Mouse (Mus musculus) lung, postnatal 4 days (tissue): ENCODE results near the gene Rnf216.
A peak's percentile ranks its signal among the peaks of the same experiment; 100 is the strongest.

Source experiments
- DNase-seq, 2 experiments: peaks; one replicate each; pipeline ENCODE4 v3.0.0; 2021

Rnf216 gene

GRCm38 (mm10) chr5:143095256-143095655, 17.5 kb downstream of the Rnf216 start:
- no peak for DNase-seq

- DNase-seq = no peak
Measured at GRCm38 (mm10) chr5:143092891-143093290, 19.9 kb downstream of the Rnf216 start.

- peak; percentile 26 to 47 for DNase-seq
Measured at GRCm38 (mm10) chr5:143084898-143085297, 27.9 kb downstream of the Rnf216 start.

GRCm38 (mm10) chr5:143079806-143080205, 33.0 kb downstream of the Rnf216 start:
- DNase-seq = no peak

GRCm38 (mm10) chr5:143076603-143077143, 36.1 kb downstream of the Rnf216 start:
- DNase-seq = no peak

- no peak for DNase-seq
Measured at GRCm38 (mm10) chr5:143075987-143076386, 36.8 kb downstream of the Rnf216 start.

GRCm38 (mm10) chr5:143069048-143069447, 43.7 kb downstream of the Rnf216 start:
- DNase-seq = no peak

GRCm38 (mm10) chr5:143068382-143068781, 44.4 kb downstream of the Rnf216 start:
- DNase-seq = no peak

GRCm38 (mm10) chr5:143066551-143066958, 46.2 kb downstream of the Rnf216 start:
- DNase-seq = peak in 1 of 2 experiments; percentile 78

- no peak for DNase-seq
Measured at GRCm38 (mm10) chr5:143066096-143066495, 46.7 kb downstream of the Rnf216 start.

GRCm38 (mm10) chr5:143065230-143065629, 47.6 kb downstream of the Rnf216 start:
- peak in 1 of 2 experiments; percentile 46 for DNase-seq

- no peak for DNase-seq
Measured at GRCm38 (mm10) chr5:143062251-143062650, 50.5 kb downstream of the Rnf216 start.

- no peak for DNase-seq
Measured at GRCm38 (mm10) chr5:143061511-143061910, 51.3 kb downstream of the Rnf216 start.

- no peak for DNase-seq
Measured at GRCm38 (mm10) chr5:143060774-143061385, 51.9 kb downstream of the Rnf216 start.

- DNase-seq = no peak
Measured at GRCm38 (mm10) chr5:143059958-143060357, 52.8 kb downstream of the Rnf216 start.

GRCm38 (mm10) chr5:143059182-143059581, 53.6 kb downstream of the Rnf216 start:
- no peak for DNase-seq

GRCm38 (mm10) chr5:143058675-143059074, 54.1 kb downstream of the Rnf216 start:
- DNase-seq = no peak

GRCm38 (mm10) chr5:143058208-143058607, 54.6 kb downstream of the Rnf216 start:
- DNase-seq = peak in 1 of 2 experiments; percentile 38

- DNase-seq = no peak
Measured at GRCm38 (mm10) chr5:143057753-143058152, 55.0 kb downstream of the Rnf216 start.

- DNase-seq = peak in 1 of 2 experiments; percentile 57
Measured at GRCm38 (mm10) chr5:143056191-143056880, 56.5 kb downstream of the Rnf216 start.

GRCm38 (mm10) chr5:143055501-143056125, 57.2 kb downstream of the Rnf216 start:
- peak in 1 of 2 experiments; percentile 43 for DNase-seq

- DNase-seq = no peak
Measured at GRCm38 (mm10) chr5:143054703-143055102, 58.1 kb downstream of the Rnf216 start.

- DNase-seq = peak; percentile 46 to 69
Measured at GRCm38 (mm10) chr5:143053132-143053972, 59.4 kb downstream of the Rnf216 start.
